Comparison of ENCODE assay signal across 19 mouse cellular contexts in the genomic region with DNA sequence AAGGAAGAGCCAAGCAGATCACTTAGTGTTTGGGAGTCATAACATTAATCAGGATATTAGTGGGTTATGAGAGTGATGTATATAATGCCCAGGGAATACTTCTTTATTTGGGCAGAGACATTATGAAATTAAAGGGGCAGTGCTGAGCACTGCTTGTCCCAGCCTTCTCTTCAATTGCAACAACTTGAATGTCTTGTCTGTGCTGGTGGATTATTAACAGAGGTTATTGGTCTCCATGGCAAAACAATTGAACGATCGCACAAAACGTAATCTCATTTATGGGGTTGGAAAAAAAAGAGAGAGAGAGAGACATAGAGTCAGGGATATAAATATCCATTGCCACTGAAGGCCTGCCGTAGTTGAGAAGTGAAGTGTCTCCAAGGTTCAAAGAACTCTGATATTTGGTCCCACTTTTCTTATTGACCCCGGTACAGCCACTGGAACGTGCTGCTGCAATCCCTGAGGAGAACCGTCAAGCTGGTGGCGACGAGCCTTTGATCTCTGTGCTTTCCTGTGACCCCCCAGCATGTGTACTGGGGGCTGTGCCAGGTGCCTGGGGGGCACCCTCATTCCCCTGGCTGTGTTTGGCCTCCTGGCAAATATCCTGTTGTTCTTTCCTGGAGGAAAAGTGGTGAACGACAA. TPM values are rescaled to one million over a fixed set of nuclear protein-coding genes. Genes with fewer than 3 reads are reported as not detected.
DNase-seq lines count a peak whose midpoint lies in the region; ATAC-seq and TF ChIP-seq lines count a peak whose summit lies in the region.
"Had no signal": no experiment of that assay in that cellular context is flagged by ENCODE, and none has a peak within 500 bp of the region (broad histone marks: within the 10 kb centered on the region; RNA-seq: fewer than 3 reads in every experiment).

A gene (plus strand): TSS at position 226 of the 642 bp plus-strand sequence.

- H3K9me3 ChIP-seq in intestine, embryonic 16.5 days (ENCODE audit: control insufficient read depth, low read length) = no peaks in the 10 kb centered on the region
- no peaks in the 10 kb centered on the region for H3K9me3 ChIP-seq in neural tube, embryonic 15.5 days (replicated peaks)
- no peaks in the 10 kb centered on the region for H3K9me3 ChIP-seq in embryonic facial prominence, embryonic 10.5 days

- TF ChIP-seq CTCF in kidney, adult 2 months (conservative IDR thresholded peaks at IDR 0.05; ENCODE audit: insufficient read depth, insufficient read length, low read depth, low read length) = no peak
- no peak for TF ChIP-seq CTCF in liver, adult 2 months (IDR thresholded peaks at IDR 0.05; ENCODE audit: low read depth, low read length)

- H3K27ac ChIP-seq in kidney, adult 2 months (ENCODE audit: insufficient read depth, low read depth, low read length) = no peak within 1 kb of the TSS
- peak within 1 kb of the TSS; percentile 73 for H3K27ac ChIP-seq in intestine, embryonic 16.5 days (ENCODE audit: low read length)
- peak within 1 kb of the TSS; percentile 91 for H3K27ac ChIP-seq in liver, adult 2 months (replicated peaks; ENCODE audit: insufficient read depth, low read depth, low read length)
- no peak within 1 kb of the TSS for H3K27ac ChIP-seq in neural tube, embryonic 15.5 days (replicated peaks)
- no peak within 1 kb of the TSS for H3K27ac ChIP-seq in embryonic facial prominence, embryonic 10.5 days (replicated peaks)
- H3K27ac ChIP-seq: heart, adult 2 months; hindbrain, postnatal 0 days; layer of hippocampus, adult 2 months had no signal

- H3K9ac ChIP-seq in intestine, embryonic 16.5 days (ENCODE audit: low read depth, low read length) = peak within 1 kb of the TSS; percentile 49; the same call in 1 of the 2 replicates
- H3K9ac ChIP-seq in liver, adult 2 months (ENCODE audit: low read depth, low read length) = peak within 1 kb of the TSS; percentile 76
- H3K9ac ChIP-seq in neural tube, embryonic 15.5 days (replicated peaks) = no peak within 1 kb of the TSS

- no peak within 1 kb of the TSS for H3K4me3 ChIP-seq in kidney, adult 2 months (ENCODE audit: insufficient read depth, low read depth, low read length)
- H3K4me3 ChIP-seq in intestine, embryonic 16.5 days (ENCODE audit: low read length) = peak within 1 kb of the TSS; percentile 34
- peak within 1 kb of the TSS; percentile 65 for H3K4me3 ChIP-seq in liver, adult 2 months (ENCODE audit: insufficient read depth, low read depth, low read length)
- no peak within 1 kb of the TSS for H3K4me3 ChIP-seq in neural tube, embryonic 15.5 days (replicated peaks)
- H3K4me3 ChIP-seq in embryonic facial prominence, embryonic 10.5 days = no peak within 1 kb of the TSS
- H3K4me3 ChIP-seq: heart, adult 2 months; layer of hippocampus, adult 2 months had no signal

- ATAC-seq in intestine, embryonic 16.5 days = peak; percentile 82
- peak; percentile 76 for ATAC-seq in neural tube, embryonic 15.5 days (ENCODE audit: low FRiP score)
- ATAC-seq: hindbrain, postnatal 0 days had no signal

- DNase-seq in kidney, adult 2 months = peak; percentile 35
- DNase-seq in kidney, adult 18-20 months = no peak
- peak; percentile 97 for DNase-seq in liver, adult 2 months (ENCODE audit: extremely low read depth, low read depth, low spot score)
- DNase-seq in right cerebral cortex, postnatal 14 days = no peak
- no peak for DNase-seq in embryonic facial prominence, embryonic 10.5 days (ENCODE audit: low spot score)
- DNase-seq: adrenal gland, adult 2 months; cerebellum, postnatal 14 days; heart, adult 2 months; lung, postnatal 10 days had no signal

- no peaks in the 10 kb centered on the region for H3K79me2 ChIP-seq in liver, adult 2 months (ENCODE audit: control insufficient read depth, insufficient read depth, low read length)

- H3K4me2 ChIP-seq in intestine, embryonic 16.5 days (ENCODE audit: low read depth, low read length) = peak within 1 kb of the TSS; percentile 41
- H3K4me2 ChIP-seq in neural tube, embryonic 15.5 days = no peak within 1 kb of the TSS; the same call in 1 of the 2 replicates

- WGBS in kidney, adult 2 months = 39% methylated on average over 10 of the region's 10 CpGs
- 52% methylated on average over 10 of the region's 10 CpGs for WGBS in intestine, embryonic 16.5 days
- WGBS in liver, adult 2 months = 23% methylated on average over 10 of the region's 10 CpGs
- 23% methylated on average over 10 of the region's 10 CpGs for WGBS in neural tube, embryonic 15.5 days
- 64% methylated on average over 10 of the region's 10 CpGs for WGBS in embryonic facial prominence, embryonic 10.5 days

- no peak for TF ChIP-seq POLR2A in kidney, adult 2 months (IDR thresholded peaks at IDR 0.05; ENCODE audit: low read depth, low read length)
- TF ChIP-seq POLR2A in liver, adult 2 months (IDR thresholded peaks at IDR 0.05; ENCODE audit: extremely low read depth, insufficient read depth, low read length) = no peak

- H3K4me1 ChIP-seq in kidney, adult 2 months (ENCODE audit: control insufficient read depth, insufficient read depth, low read length) = peaks cover 6% of the 10 kb centered on the region
- H3K4me1 ChIP-seq in intestine, embryonic 16.5 days (ENCODE audit: control insufficient read depth, insufficient read depth, low read length) = peaks cover 2% of the 10 kb centered on the region; the same call in 1 of the 2 replicates
- H3K4me1 ChIP-seq in liver, adult 2 months (ENCODE audit: control insufficient read depth, insufficient read depth, low read length) = peaks cover 19% of the 10 kb centered on the region
- H3K4me1 ChIP-seq in neural tube, embryonic 15.5 days = peaks cover 18% of the 10 kb centered on the region
- H3K4me1 ChIP-seq in embryonic facial prominence, embryonic 10.5 days = peaks cover 11% of the 10 kb centered on the region; the same call in 1 of the 2 replicates

- no peaks in the 10 kb centered on the region for H3K27me3 ChIP-seq in kidney, adult 2 months (replicated peaks; ENCODE audit: control insufficient read depth, insufficient read depth, low read length)
- no peaks in the 10 kb centered on the region for H3K27me3 ChIP-seq in intestine, embryonic 16.5 days (replicated peaks; ENCODE audit: control insufficient read depth, insufficient read depth, low read length)
- H3K27me3 ChIP-seq in liver, adult 2 months (ENCODE audit: control insufficient read depth, insufficient read depth, low read length) = no peaks in the 10 kb centered on the region
- no peaks in the 10 kb centered on the region for H3K27me3 ChIP-seq in neural tube, embryonic 15.5 days (replicated peaks)
- no peaks in the 10 kb centered on the region for H3K27me3 ChIP-seq in embryonic facial prominence, embryonic 10.5 days (replicated peaks; ENCODE audit: low read depth, poor library complexity, severe bottlenecking)

- H3K36me3 ChIP-seq in kidney, adult 2 months (ENCODE audit: control insufficient read depth, insufficient read depth, low read length) = no peaks in the 10 kb centered on the region
- H3K36me3 ChIP-seq in intestine, embryonic 16.5 days (ENCODE audit: control insufficient read depth, insufficient read depth, low read length) = no peaks in the 10 kb centered on the region
- H3K36me3 ChIP-seq in liver, adult 2 months (ENCODE audit: control insufficient read depth, insufficient read depth, low read length) = no peaks in the 10 kb centered on the region
- no peaks in the 10 kb centered on the region for H3K36me3 ChIP-seq in neural tube, embryonic 15.5 days
- no peaks in the 10 kb centered on the region for H3K36me3 ChIP-seq in embryonic facial prominence, embryonic 10.5 days (replicated peaks)
- H3K36me3 ChIP-seq: G1E had no signal

RNA-seq across cellular contexts. Expression of the gene that starts here (rescaled TPM):
- 0.30 and 0.70 TPM in 2 replicates for polyA plus RNA-seq in kidney, adult 2 months (2012; rRNA removed)
- 43.9 and 44.7 TPM in 2 replicates for polyA plus RNA-seq in intestine, embryonic 16.5 days (2015; fragmentation: Nextera tagmentation; extraction: Ambion mirVana)
- total RNA-seq in liver, adult 2 months (2014; rRNA removed) = 144 and 193 TPM in 2 replicates
- polyA plus RNA-seq in liver, adult 2 months (2012; rRNA removed) = 99.2 and 131 TPM in 2 replicates
- polyA plus RNA-seq in neural tube, embryonic 15.5 days (2015; fragmentation: Nextera tagmentation; extraction: Ambion mirVana) = 0.52 and 1.8 TPM in 2 replicates
- not detected in 2 replicates for polyA plus RNA-seq in embryonic facial prominence, embryonic 10.5 days (2016; fragmentation: Nextera tagmentation; extraction: Ambion mirVana)
- total RNA-seq: G1E; gastrocnemius, adult 8-10 months; hindbrain, postnatal 0 days; layer of hippocampus, adult 2 months; left cerebral cortex, adult 18-20 months; megakaryocyte-erythroid progenitor cell, adult 5-6 weeks; monocyte, adult 5-6 weeks had no signal
- polyA plus RNA-seq: G1E; limb, embryonic 11.5 days had no signal

Comparison
In these comparisons a context has a peak if more than half of its experiments do, and no peak if none do; other contexts are left out.
1. RNA of the gene that starts here (polyA plus RNA-seq): 99.2 to 131 TPM in liver, adult 2 months and 43.9 to 44.7 TPM in intestine, embryonic 16.5 days; 0.30 to 0.70 TPM in kidney, adult 2 months, 0.52 to 1.8 TPM in neural tube, embryonic 15.5 days and not detected in embryonic facial prominence, embryonic 10.5 days; every median in the first group is over 10 times any median in the second.
2. Peak in DNase-seq in kidney, adult 2 months; RNA of the gene not detected or under 1 TPM.
3. H3K27ac ChIP-seq: peak in intestine, embryonic 16.5 days (single experiment) and liver, adult 2 months (single experiment); none in kidney, adult 2 months (single experiment), neural tube, embryonic 15.5 days (single experiment) and embryonic facial prominence, embryonic 10.5 days (single experiment).
4. H3K4me3 ChIP-seq: peak in intestine, embryonic 16.5 days (single experiment) and liver, adult 2 months (single experiment); none in kidney, adult 2 months (single experiment), neural tube, embryonic 15.5 days (single experiment) and embryonic facial prominence, embryonic 10.5 days (single experiment).